Mouse (Mus musculus) cerebellum, adult 2 months (tissue): ENCODE data around the gene Lbhd2. TPM values are rescaled to one million over a fixed set of nuclear protein-coding genes. Genes with fewer than 3 reads are reported as not detected.

Experiments used
- DNase-seq, 2 experiments: peaks; one replicate each; pipeline ENCODE4 v3.0.0; 2021
- H3K27ac ChIP-seq: fragments of 200-500 bp; 2 replicates; pipeline ENCODE4 v1.5.1; 2012; ENCODE audit warnings: low read length, control low read depth, inconsistent platforms; ENCODE audit not compliant: insufficient read depth
- H3K27me3 ChIP-seq: fragments of 200-500 bp; 2 replicates; pipeline ENCODE4 v1.6.1; 2012; ENCODE audit warnings: inconsistent platforms, mild to moderate bottlenecking, low read length, moderate library complexity; ENCODE audit not compliant: control insufficient read depth, insufficient read depth
- H3K4me1 ChIP-seq: fragments of 200-500 bp; 2 replicates; pipeline ENCODE4 v1.6.1; 2011; ENCODE audit warnings: low read length; ENCODE audit not compliant: control insufficient read depth, insufficient read depth
- H3K4me3 ChIP-seq: fragments of 200-500 bp; replicated peaks from 2 replicates; pipeline ENCODE3; 2011; ENCODE audit warnings: mild to moderate bottlenecking, low read depth, low read length, control low read depth; ENCODE audit not compliant: insufficient read depth
- CTCF ChIP-seq: fragments of 200-500 bp; IDR thresholded peaks from 2 replicates; pipeline ENCODE4 v1.5.1; 2011; ENCODE audit warnings: low read depth, mild to moderate bottlenecking, control low read depth, low read length, moderate library complexity, borderline replicate concordance; ENCODE audit not compliant: insufficient read depth
- POLR2A ChIP-seq: fragments of 200-500 bp; IDR thresholded peaks from 2 replicates; pipeline ENCODE4 v1.6.1; 2011; ENCODE audit warnings: low read length, control low read depth, borderline replicate concordance; ENCODE audit not compliant: insufficient read depth
- WGBS: fragments of 180-500 bp; shearing (Covaris S2); methylation state at CpG from one replicate; pipeline ENCODE4 v1.1.7; 2018; 5-methylcytosine and 5-hydroxymethylcytosine counted together
- polyA plus RNA-seq: library from polyadenylated mRNA; depleted of rRNA; stranded (reverse); fragments of >200 nt; gene quantifications from 2 replicates; pipeline ENCODE4 v1.2.3, GENCODE M21; 2012

Gene Lbhd2
- polyA plus RNA-seq, 1 experiment, result 2.5 TPM

GRCm38 (mm10) chr12:111436640-111437039 is 30.0 kb downstream of the Lbhd2 start:
- Histone ChIP-seq H3K4me1 (no peaks in the 10 kb centered on the region), H3K27me3 (no peaks in the 10 kb centered on the region), H3K27ac (no peak overlapping the region), H3K4me3 (no peak overlapping the region)
- DNase-seq, result no peak
- 46% methylated on average over 8 of the region's 8 CpGs for WGBS
- no peak for TF ChIP-seq POLR2A
- no peak for TF ChIP-seq CTCF

GRCm38 (mm10) chr12:111437222-111437900 is 30.8 kb downstream of the Lbhd2 start:
- TF ChIP-seq CTCF (no peak), POLR2A (no peak)
- DNase-seq, result no peak
- no peaks in the 10 kb centered on the region for H3K27me3 ChIP-seq
- no peaks in the 10 kb centered on the region for H3K4me1 ChIP-seq
- no peak overlapping the region for H3K27ac ChIP-seq
- 73% methylated on average over 5 of the region's 5 CpGs for WGBS
- no peak overlapping the region for H3K4me3 ChIP-seq

- TF ChIP-seq POLR2A, result no peak
- TF ChIP-seq CTCF, result no peak
- Histone ChIP-seq H3K4me1 (no peaks in the 10 kb centered on the region), H3K27ac (no peak overlapping the region), H3K4me3 (no peak overlapping the region), H3K27me3 (no peaks in the 10 kb centered on the region)
- no peak for DNase-seq
- WGBS, result 86% methylated on average over 6 of the region's 6 CpGs
These were observed 32.2 kb downstream of the Lbhd2 start for GRCm38 (mm10) chr12:111438850-111439249.

GRCm38 (mm10) chr12:111440701-111441373 is 34.2 kb downstream of the Lbhd2 start:
- WGBS, result 91% methylated on average over 9 of the region's 9 CpGs
- TF ChIP-seq CTCF (no peak), POLR2A (no peak)
- Histone ChIP-seq H3K27ac (no peak overlapping the region), H3K27me3 (peaks cover 2% of the 10 kb centered on the region; the same call in 1 of the 2 replicates), H3K4me1 (no peaks in the 10 kb centered on the region), H3K4me3 (no peak overlapping the region)
- no peak for DNase-seq

- Histone ChIP-seq H3K4me1 (no peaks in the 10 kb centered on the region), H3K4me3 (no peak overlapping the region), H3K27ac (no peak overlapping the region), H3K27me3 (peaks cover 2% of the 10 kb centered on the region; the same call in 1 of the 2 replicates)
- WGBS, result 61% methylated on average over 3 of the region's 3 CpGs
- TF ChIP-seq POLR2A, result no peak
- TF ChIP-seq CTCF, result no peak
- no peak for DNase-seq
These were observed 34.9 kb downstream of the Lbhd2 start for GRCm38 (mm10) chr12:111441523-111441922.

GRCm38 (mm10) chr12:111442309-111443010 is 35.9 kb downstream of the Lbhd2 start, which contains the start of gene Tnfaip2:
TSS of gene Tnfaip2 (plus strand) at chr12:111442469.
- peaks cover 2% of the 10 kb centered on the region; the same call in 1 of the 2 replicates for H3K27me3 ChIP-seq
- no peak within 1 kb of the TSS for H3K4me3 ChIP-seq
- no peak within 1 kb of the TSS for H3K27ac ChIP-seq
- no peak for TF ChIP-seq POLR2A
- no peak for TF ChIP-seq CTCF
- WGBS, result 2% methylated on average over 48 of the region's 48 CpGs
- no peak for DNase-seq
- H3K4me1 ChIP-seq, result no peaks in the 10 kb centered on the region

GRCm38 (mm10) chr12:111443011-111443870 is 36.6 kb downstream of the Lbhd2 start:
- H3K4me3 ChIP-seq, result no peak overlapping the region
- no peak for DNase-seq
- no peak overlapping the region for H3K27ac ChIP-seq
- 0 out of 2 replicates have a peak, but pooled peaks cover 2% of the 10 kb centered on the region for H3K4me1 ChIP-seq
- H3K27me3 ChIP-seq, result peaks cover 2% of the 10 kb centered on the region; the same call in 1 of the 2 replicates
- no peak for TF ChIP-seq CTCF
- TF ChIP-seq POLR2A, result no peak
- 41% methylated on average over 15 of the region's 15 CpGs for WGBS
